Mouse (Mus musculus): ENCODE data around the gene Rab11fip5. TPM values are rescaled to one million over a fixed set of nuclear protein-coding genes. Genes with fewer than 3 reads are reported as not detected.

Gene Rab11fip5
- total RNA-seq, 4 experiments from 2014 or later: 41.7 to 59.0 (median 53.0) TPM

DNA sequence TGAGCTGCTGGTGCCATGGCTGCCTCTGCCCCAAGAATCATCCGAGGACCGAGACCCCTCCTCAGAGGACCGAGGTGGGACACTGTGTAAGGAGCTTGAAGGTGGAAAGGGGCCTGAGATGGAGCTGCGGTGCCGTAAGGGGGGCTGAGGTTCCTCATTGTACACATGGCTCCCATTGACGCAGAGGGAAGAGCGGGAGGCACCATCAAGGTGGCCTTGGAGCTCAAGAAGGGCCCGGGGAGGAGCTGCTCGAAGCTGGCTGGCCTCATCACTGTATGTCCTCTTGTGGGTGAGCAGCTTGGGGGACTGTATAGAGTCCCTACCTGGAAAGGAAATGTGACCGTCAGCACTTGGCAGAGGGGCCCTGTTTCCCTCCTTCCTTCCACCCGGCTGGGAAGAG, 26.3 kb downstream of the Rab11fip5 start:
- DNase-seq: no peak

DNA sequence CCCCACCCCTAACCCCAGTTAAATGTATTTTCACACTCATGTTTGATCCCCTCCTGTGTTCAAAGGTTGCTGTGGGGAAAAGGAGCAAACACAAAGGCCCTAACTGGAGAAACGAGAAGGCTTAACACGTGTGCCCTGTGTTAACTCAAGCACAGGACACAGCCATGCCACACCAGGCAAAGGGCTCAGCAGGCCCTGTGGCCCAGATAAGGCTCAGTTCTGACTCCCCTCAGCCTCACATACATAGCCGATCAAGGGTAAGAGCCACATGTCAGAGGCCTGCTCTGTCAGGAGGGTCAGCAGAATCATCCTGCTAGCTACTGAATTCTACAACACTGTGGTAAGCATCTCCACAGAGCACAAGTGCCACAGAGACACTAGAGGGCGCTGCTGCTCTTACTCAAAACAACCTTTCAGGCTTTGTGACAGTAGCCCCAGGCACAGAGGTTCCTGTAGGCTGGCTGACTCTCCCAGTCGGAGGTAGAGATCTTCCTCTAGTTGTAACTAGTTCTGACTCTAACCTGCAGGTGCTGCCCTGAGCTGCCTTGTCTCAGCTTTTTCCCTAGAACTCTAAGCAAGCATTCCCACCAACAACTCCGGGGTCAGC, 28.3 kb downstream of the Rab11fip5 start:
- peak; percentile 73 for DNase-seq

DNA sequence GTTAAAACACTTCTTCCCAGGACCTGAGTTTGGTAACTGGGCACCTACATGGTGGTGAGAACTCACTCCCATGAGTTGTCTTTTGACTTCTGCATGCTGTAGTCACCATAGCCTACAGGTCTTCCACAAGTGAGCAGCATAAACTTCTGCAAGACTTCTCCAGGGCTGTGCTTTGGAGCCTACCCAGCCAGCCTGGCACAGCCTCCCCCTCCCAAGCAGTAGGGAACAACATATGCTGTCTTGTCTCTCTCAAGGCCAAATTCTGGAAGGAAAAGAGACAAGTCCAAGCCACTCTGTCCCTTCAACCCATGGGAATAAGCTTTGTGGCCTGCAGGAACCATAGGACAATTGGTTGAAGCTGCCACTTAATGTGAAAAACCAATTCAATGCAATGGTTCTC, 29.5 kb downstream of the Rab11fip5 start:
- DNase-seq: no peak

DNA sequence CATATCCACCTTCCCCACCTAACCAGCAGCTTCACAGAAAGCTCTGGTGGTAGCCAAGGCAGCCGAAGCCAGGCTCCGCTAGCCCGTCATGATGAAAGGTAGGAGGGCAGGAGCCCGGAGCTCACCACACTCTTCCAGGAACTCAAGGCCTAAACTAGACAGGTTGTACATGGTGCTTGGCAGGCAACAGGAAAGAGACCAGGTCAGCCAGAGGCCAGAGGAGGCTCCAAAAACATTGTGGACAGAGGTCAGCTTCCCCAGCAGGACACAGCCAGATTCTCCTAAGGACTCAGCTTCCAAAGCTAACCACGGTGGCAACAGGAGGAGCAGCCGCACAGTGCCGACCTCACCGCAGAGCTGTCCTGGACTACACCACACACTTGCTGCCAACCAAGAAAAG, 31.4 kb downstream of the Rab11fip5 start:
- no peak for DNase-seq

DNA sequence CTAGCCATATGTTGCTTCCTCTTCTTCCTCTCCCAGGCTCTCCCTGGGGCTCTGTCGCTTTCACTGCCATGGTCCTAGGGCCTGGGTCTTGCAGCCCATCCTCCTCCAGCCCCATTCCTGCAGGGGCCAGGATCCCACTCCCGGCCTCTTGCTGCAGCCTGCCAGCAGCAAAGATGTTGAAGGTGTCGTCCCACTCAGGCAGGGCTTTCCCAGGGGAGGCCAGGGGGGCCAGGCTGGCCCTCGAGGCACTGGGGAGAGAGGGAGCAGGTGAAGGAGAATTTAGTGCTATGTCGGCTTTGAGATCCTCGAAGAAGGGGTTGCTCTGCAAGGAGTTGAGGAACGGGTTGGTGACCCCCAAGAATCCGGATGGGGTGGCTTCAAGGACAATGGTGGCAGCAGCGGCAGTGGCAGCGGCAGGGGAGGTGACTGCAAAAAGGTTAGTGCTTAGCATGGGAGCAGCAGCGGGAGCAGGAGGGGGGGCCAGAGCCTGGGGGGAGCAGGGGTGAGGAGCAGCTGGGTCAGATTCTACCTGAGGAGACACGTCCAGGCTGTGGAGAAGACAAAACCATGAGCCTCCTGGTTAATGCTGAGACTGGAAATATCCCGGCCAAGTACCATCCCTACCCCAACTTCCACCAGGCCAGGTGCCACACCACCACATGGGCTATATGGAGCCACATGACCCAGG, 32.5 kb downstream of the Rab11fip5 start:
- no peak for DNase-seq

DNA sequence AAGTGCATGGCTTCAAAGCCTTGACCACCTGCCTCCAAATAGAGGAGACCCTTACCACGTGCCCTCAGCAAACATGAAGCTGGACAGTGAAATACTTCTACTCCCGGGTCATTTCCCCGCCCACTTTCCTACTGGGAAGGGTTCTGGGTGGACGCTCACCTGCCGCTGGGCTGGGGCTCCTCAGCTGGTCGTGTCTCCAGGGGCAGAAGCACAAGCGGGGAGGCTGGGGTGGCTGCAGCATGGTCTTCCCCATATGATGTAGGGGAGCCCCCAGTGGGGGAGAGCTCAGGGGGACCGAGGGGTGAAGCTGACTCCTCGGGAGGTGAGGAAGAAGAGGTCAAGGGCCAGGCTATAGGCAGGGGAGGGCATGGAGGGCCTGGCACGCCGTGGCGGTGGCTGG, 34.2 kb downstream of the Rab11fip5 start:
- no peak for DNase-seq

DNA sequence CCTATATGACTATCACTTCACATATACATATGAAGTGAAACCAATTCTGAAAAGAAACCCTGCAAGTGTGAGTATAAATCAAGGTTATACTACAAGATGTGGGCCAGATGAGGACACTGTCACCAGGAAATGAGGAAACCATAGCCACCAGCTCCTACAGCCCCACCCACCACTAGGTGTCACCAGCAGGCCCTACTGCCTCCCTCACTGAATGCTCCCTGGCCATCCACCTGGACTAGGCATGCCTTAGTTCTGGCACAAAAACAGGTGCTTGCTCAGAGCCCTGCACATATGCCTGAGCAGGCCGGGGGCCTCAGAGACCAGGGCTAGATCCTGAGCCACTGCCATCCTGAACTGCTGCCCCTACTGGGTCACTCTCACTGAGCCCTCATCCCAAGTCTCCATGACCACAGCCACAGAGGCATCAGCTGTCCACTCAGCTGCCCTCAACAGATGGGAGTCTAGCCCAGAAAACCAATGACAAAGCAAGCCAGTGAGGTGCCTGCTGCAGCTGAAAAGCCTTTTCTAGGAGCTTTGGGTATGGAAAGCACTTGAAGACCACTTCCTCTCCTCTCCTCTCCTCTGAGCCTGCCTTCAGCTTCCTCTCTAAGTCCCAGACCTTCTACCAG, 35.0 kb downstream of the Rab11fip5 start:
- no peak for DNase-seq

DNA sequence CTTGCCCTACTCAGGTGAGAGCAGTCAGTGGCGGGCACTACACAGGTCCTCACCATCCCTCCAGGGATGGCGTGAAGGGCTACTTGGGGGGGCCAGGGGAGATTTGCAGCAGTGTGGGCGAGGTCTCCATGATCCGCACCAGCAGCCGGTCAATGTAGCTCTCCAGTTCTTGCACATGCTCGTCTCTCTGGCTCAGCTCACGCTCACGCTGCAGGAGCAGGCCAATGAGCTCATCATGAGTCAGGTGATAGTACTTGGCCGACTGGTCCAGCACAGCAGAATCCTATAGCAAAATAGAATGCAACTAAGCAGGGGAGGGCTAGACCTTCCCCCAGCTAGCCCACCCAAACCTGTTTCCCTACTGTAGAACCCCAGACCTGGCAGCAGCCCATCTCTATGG, 37.5 kb downstream of the Rab11fip5 start:
- no peak for DNase-seq

DNA sequence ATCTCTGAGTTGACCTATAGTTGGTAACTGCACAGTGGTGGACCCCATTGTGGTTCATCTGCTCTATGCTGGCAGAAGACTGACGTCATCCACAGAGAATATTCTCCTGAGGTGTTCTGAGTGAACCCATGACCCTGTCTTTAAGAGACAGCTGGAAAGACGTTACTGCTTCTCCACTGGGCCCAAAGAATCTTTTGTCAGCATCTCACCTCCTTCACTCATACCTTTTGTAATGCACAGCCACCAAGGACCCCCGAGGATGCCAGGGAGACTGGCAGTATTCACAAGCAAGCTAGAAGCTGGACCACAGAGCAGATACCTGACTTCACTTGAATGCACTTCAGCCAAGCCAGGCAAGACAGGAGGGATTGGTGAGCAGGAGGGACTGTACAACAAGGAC, 39.1 kb downstream of the Rab11fip5 start:
- DNase-seq: no peak

DNA sequence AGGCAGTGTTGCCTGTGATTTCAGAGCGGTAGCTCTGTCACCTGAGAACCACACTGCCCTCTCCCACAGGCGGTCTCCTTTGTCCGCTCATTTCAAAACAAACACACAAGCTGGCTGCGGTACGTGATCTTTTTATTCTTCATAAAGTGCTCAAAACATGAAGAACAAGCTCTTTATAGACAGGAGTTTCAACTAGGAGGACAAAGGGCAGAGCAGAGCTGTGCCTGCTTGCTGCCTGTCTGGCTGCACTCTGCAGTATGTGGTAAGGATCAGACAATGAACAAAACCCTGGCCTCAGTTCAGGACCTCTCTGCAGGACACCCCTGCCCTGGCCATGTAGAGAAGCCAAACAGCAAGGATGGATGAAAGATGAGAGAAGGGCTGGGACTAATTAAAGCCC, 39.6 kb downstream of the Rab11fip5 start:
- DNase-seq: no peak

DNA sequence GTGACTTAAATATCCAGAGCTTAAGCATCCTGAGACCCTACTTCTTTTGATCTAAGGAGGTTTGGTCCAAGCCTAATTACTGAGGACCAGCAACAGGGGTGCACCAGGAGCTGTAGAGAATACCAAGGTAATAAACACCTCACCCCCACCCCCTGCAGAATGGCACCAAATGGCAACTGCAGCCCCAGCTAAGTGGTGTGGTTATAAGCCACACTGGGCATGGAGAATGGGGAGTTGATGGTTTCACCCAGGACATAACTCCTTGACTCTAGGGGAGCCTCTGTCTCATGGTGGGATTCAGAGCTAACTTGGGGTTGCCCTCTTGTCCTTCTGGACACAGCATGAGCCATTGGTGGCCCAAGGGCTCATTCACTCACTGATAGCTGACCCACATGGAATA, 40.2 kb downstream of the Rab11fip5 start:
- DNase-seq: no peak

DNA sequence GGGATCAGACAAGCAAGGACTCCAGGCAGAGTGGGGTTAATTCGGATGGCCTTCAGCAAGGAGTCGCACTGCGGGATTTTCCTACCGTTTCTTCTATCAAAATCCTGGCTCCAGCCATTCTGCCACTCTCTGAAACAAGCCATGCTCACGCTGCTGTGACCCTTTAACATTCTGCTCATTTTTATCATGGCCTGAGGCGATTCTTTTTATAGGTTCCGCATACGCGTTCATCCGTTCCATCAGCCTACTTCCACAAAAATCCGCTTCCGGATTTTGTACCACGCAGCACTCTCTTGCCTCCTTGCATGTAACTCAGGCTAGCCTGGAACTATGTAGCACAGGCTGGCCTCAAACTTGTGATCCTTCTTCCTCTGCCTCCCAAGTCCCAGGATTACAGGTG, 40.7 kb downstream of the Rab11fip5 start:
- no peak for DNase-seq

DNA sequence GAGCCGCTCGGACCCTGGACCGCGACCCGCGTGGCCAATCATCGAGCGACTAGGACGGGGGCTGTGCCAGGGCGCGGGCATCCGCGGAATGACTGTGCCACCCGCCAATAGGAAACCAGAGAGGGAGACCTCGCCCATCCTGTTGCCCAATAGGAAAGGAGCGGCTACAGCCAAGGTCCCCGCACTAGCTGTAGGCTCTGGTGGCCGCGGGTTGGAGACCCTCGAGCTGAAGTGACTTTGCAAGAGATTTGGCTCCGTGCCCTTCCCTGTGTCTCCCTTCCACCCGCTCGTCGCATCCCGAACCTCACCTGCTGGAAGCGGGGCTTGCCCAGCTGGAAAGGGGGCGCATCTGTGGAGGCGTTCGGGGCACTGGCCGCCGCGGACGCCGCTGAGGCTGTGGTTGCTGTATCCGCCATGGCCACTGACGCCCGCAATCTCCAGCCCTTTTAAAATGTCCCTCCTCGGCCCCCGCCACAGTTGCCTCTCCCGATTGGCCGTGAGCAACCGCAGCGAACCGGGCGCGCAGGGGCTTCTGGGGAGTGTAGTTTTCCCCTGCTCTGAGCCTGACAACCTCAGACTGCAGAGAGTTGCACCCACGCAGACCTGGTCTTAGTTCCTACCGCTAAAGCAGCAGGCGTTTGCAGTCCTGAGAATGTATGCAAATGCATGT, 41.3 kb downstream of the Rab11fip5 start, which contains the start of gene Sfxn5:
Sfxn5 (minus strand) TSS at position 423 of the 670 bp plus-strand sequence.
- peak; percentile 95 for DNase-seq

DNA sequence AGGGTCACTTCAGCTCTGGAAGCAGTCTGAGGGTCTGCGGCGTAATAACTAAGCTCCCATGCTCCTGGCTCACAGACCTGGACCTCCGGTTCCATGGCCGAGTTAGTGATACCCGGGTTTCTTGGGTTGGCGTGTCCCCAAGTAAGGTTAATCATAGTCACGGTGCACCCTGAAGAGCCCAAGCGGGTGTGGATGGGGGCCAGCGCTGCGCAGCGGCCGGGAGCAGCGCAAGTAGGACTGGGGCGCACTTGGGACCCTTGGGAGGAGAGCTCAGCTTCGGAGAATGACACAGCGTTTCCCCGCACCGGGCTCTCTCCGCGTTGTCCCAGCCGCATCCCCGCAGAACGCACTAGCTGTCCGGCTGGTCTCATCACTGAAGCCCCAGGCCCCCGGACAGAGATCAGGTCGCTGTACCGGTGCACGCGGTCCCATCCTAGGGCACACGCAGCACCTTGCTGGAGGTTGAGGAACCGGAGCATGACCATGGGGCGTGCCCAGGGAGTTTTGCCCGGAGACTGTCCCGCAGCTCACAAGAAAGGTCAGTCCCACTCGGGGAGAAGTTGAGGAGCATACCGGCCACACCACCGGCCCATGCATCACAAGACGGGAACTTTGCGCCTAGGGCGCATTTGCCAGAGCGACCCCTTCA, 42.0 kb downstream of the Rab11fip5 start:
- peak; percentile 28 for DNase-seq

DNA sequence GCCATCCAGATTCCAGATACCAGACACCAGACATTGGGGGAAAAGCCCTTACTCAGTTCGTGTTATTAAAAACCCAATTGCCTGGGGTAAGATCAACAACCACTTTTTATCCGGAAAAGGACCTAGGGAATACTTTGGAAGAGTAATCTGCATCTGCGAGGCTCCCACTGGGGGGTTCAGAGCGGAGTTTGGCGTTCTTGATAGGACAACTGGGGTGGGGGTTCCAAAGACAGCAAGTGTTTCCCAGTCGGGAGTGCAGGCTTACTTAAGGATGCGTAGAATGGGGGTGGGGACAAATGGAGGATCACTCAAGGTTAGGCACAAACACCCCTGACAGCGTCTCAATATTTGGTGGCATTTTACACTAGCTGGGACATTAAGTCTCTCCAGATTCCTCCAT, 42.7 kb downstream of the Rab11fip5 start:
- DNase-seq: no peak

DNA sequence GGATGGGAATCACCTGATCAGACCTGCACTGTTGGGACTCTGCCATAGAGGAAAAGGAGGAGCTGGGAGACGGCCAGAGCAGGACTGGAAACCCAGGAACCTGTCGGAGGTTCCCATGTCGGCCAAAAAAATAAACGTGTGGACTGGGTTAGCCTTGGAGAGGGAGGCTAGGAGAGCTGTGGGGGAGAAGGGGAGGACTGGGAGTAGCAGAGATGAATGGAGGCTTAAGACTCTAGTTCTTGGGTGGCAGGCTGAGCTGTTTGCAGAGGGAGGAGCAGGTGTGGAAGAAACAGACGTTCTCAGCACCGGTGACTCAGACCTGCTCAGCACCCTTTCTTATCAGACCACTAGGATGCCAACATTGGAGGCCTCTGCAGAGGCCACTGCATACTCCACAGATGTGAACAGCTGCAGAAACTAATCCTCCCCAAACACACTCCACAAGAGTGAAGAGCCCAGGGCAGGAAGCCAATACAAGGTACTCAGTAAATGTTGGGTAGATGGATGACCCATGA, 43.2 kb downstream of the Rab11fip5 start:
- no peak for DNase-seq

DNA sequence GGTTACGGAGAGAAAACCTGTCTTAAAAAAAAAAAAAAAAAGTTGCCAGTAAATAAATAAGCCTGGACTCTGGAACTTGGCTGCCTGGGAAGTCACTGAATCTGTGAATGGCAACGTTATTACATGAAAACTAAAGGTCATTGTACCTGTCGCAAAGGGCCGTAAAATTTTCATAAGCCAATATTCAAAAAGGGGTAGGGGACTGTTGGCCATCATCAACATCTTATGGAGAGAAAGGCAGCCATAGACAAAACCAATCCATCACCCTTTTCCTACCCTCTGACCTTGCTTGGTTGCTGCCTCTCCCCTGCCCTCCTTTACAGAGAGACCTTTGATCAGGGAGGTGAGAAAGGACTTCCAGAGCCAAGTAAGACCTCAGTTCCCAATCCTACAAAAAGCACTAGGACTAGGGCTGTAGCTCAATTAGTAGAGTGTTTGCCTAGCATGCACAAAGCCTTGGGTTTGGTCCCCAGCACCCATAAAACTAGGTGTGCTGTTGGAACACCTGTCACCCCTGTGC, 44.7 kb downstream of the Rab11fip5 start:
- no peak for DNase-seq

DNA sequence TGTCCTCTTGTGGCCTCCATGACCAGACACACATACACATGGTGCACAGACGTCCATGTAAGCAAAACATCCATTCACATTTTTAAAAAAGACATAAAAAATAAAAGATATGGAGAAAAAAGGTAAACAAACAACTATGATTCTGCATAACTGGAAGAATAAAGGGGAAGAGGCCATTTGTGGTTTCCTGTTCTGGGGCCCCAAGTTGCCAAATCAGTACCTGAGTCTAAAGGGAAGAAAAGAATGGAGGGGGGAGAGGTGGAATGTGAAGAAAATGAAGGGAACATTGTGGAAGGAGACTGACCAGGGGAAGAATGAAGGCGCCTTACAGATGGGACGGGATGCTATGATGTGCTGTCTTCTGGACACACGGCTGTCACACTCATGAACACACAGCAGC, 47.9 kb downstream of the Rab11fip5 start:
- no peak for DNase-seq

DNA sequence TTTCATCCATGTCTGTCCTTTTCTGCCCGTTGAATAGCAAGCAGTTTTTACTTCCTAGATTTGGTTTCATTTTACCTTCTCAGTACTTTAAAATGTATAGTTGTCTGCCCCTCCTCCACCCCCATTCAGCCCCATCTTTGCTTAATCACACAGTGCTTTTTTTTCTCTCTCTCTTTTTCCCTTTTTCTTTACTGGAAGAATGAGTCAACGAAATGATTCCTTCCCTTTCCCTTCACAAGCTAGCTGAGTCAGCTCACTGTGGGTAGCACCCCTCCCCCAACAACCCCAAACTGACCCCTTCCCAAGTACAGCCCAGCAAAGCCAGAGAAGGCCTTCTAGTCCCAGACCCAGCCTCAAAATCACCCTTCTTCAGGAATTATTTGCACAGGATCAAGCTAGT, 49.3 kb downstream of the Rab11fip5 start:
- DNase-seq: no peak

DNA sequence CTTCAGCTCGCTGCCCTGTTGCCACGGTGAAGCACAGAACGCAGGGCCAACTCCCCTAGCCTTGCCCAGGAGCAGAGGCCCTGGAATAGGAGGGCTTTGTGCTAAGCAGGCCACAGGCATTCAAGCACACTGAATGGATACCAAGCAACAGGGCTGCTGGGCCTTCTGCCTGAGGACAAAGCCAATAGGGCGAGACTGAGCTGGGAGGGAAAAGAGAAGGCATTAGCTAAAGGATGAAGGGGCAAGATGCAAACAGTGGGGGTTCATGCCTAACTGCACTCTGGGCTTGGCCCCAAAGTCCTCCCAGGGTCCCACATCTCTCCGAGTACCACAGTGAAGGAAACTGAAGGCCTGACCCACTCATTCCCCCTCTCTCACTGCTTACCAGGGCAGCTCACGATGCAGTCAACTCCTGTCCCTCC, 54.0 kb downstream of the Rab11fip5 start:
- no peak for DNase-seq

DNA sequence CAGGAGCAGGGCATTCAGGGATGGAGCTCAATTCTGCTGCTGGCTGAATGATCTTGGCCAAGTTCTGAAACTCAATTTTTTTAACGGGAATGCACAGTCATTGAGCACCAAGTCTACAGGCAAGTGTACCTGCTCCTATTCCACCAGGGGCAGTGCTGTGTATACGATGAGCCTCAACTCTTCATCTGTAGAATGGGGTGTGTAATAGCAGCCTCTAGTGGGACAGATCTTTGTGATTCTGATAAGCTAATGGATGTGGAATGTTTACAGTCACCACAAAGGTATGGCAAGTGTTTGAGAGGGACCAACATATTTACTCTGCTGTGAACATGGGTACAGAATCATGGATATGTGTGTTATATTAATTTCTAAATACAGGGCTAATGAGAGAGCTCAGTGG, 58.2 kb downstream of the Rab11fip5 start:
- DNase-seq: no peak

DNA sequence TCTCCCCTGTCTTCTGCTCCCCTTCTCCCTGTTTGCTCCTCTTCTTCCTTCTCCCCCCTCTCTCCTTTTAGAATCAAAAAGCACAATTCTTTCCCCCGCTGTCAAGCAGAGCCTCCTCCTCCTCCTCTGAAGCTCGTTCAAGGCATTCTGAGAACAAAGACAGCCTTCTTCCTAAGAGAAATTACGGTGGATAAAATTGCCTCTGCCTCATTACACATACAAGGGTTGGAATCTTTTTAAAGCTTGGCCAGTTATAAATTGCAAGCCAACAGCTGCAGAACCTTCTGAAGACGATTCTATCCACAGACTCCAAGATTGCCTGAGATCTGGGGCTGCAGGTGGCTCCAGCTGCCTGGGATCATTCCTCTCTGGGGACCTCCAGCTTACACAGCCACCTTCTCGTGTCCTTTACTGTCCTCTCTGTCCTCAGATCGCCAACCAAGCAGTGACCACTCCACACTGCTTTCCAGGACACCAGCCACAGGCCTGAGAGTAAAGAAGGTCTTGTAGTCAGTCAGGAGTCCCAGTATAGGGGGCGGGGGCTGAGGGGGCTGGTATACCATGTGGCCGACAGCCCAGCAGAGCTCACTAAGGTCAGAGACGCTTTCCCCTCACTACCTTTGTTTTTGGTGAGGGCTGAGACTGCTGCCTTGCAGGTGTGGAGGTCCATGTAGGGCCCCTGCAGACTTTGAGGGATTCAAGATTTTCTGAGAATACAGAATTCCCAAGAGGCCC, 60.2 kb downstream of the Rab11fip5 start:
- DNase-seq: no peak
